Mouse (Mus musculus): ENCODE data around the gene Smdt1. TPM values are rescaled to one million over a fixed set of nuclear protein-coding genes. Genes with fewer than 3 reads are reported as not detected.
"Not testable (repeated sequence)": the region's sequence is repeated elsewhere in the genome, so short reads cannot be mapped to it uniquely, and the experiment has no call there.

Smdt1 gene
- polyA plus RNA-seq, 1 experiment from 2014 or later: 322 TPM

GRCm38 (mm10) chr15:82343368-82344287, 4.9 kb downstream of the Smdt1 start:
- DNase-seq (ENCODE audit: low spot score): no peak

- no peak for DNase-seq (ENCODE audit: low spot score)
Measured at GRCm38 (mm10) chr15:82344971-82345370, 6.2 kb downstream of the Smdt1 start.

GRCm38 (mm10) chr15:82345820-82346470, 7.2 kb downstream of the Smdt1 start:
- DNase-seq (ENCODE audit: low spot score): peak; percentile 99

GRCm38 (mm10) chr15:82346580-82347302, 8.0 kb downstream of the Smdt1 start:
- no peak for DNase-seq (ENCODE audit: low spot score)

GRCm38 (mm10) chr15:82347303-82347676, 8.5 kb downstream of the Smdt1 start:
- no peak for DNase-seq (ENCODE audit: low spot score)

GRCm38 (mm10) chr15:82347852-82348251, 9.1 kb downstream of the Smdt1 start:
- DNase-seq (ENCODE audit: low spot score): no peak

GRCm38 (mm10) chr15:82348258-82348998, 9.7 kb downstream of the Smdt1 start:
- DNase-seq (ENCODE audit: low spot score): no peak

- no peak for DNase-seq (ENCODE audit: low spot score)
Measured at GRCm38 (mm10) chr15:82348999-82349341, 10.2 kb downstream of the Smdt1 start.

GRCm38 (mm10) chr15:82350349-82350748, 11.6 kb downstream of the Smdt1 start:
- no peak for DNase-seq (ENCODE audit: low spot score)

- no peak for DNase-seq (ENCODE audit: low spot score)
Measured at GRCm38 (mm10) chr15:82351480-82351879, 12.7 kb downstream of the Smdt1 start.

- DNase-seq (ENCODE audit: low spot score): peak; percentile 36
Measured at GRCm38 (mm10) chr15:82353078-82353744, 14.5 kb downstream of the Smdt1 start.

GRCm38 (mm10) chr15:82353745-82354113, 15.0 kb downstream of the Smdt1 start:
- no peak for DNase-seq (ENCODE audit: low spot score)

GRCm38 (mm10) chr15:82354126-82354945, 15.6 kb downstream of the Smdt1 start, which contains the start of gene Ndufa6:
Gene Ndufa6 (minus strand): TSS chr15:82354322.
- peak; percentile 99 for DNase-seq (ENCODE audit: low spot score)

GRCm38 (mm10) chr15:82358431-82359260, 19.9 kb downstream of the Smdt1 start:
- DNase-seq (ENCODE audit: low spot score): no peak

GRCm38 (mm10) chr15:82361459-82362018, 22.8 kb downstream of the Smdt1 start:
- DNase-seq (ENCODE audit: low spot score): peak; percentile 67

- DNase-seq (ENCODE audit: low spot score): no peak
Measured at GRCm38 (mm10) chr15:82362234-82362633, 23.5 kb downstream of the Smdt1 start.

GRCm38 (mm10) chr15:82363801-82364200, 25.0 kb downstream of the Smdt1 start:
- not testable (repeated sequence) for DNase-seq (ENCODE audit: low spot score)

- not testable (repeated sequence) for DNase-seq (ENCODE audit: low spot score)
Measured at GRCm38 (mm10) chr15:82364561-82364960, 25.8 kb downstream of the Smdt1 start.

Data from thymus, postnatal 0 days (tissue).